Mouse (Mus musculus) neural tube, embryonic 11.5 days (tissue): ENCODE measurements at regions not wholly inside any gene's neighbourhood (a gene's known extent, or its start where the extent isn't known, plus 50 kb on each side); places are given as distances from the start of the nearest gene placed in this dataset.

ENCODE experiments used
- ATAC-seq: fragments of 200-750 bp; cut with Nextera tagmentation; 2 replicates; pipeline ENCODE4 v1.8.0; 2017; ENCODE audit warnings: moderate number of reproducible peaks, mild to moderate bottlenecking, moderate TSS enrichment, moderate library complexity; ENCODE audit not compliant: insufficient read depth, low FRiP score, low TSS enrichment
- DNase-seq: peaks from one replicate; pipeline ENCODE4 v3.0.0-alpha.2; 2015; ENCODE audit warnings: low spot score
- H3K27ac ChIP-seq: fragments of 300-500 bp; sonication (generic); 2 replicates; pipeline ENCODE4 v1.5.1; 2014; ENCODE audit warnings: low read depth, mild to moderate bottlenecking, low read length
- H3K27me3 ChIP-seq: fragments of 300-500 bp; sonication (generic); 2 replicates; pipeline ENCODE4 v1.6.1; 2014; ENCODE audit warnings: mild to moderate bottlenecking, low read length, mixed read lengths; ENCODE audit not compliant: control insufficient read depth, insufficient read depth
- H3K36me3 ChIP-seq: fragments of 300-500 bp; sonication (generic); 2 replicates; pipeline ENCODE4 v1.6.1; 2014; ENCODE audit warnings: mild to moderate bottlenecking, low read length, moderate library complexity, mixed read lengths; ENCODE audit not compliant: control insufficient read depth, insufficient read depth
- H3K4me1 ChIP-seq: fragments of 300-500 bp; sonication (generic); 2 replicates; pipeline ENCODE4 v1.6.1; 2014; ENCODE audit warnings: low read length, mixed read lengths; ENCODE audit not compliant: control insufficient read depth, insufficient read depth
- H3K4me2 ChIP-seq: fragments of 300-500 bp; sonication (generic); 2 replicates; pipeline ENCODE4 v1.6.1; 2014; ENCODE audit warnings: low read depth, mild to moderate bottlenecking, moderate library complexity
- H3K4me3 ChIP-seq: fragments of 300-500 bp; sonication (generic); 2 replicates; pipeline ENCODE4 v1.5.1; 2014; ENCODE audit warnings: low read depth, low read length
- H3K9ac ChIP-seq: fragments of 300-500 bp; sonication (generic); 2 replicates; pipeline ENCODE4 v1.6.1; 2014; ENCODE audit warnings: mild to moderate bottlenecking, low read length
- H3K9me3 ChIP-seq: fragments of 300-500 bp; sonication (generic); 2 replicates; pipeline ENCODE4 v1.6.1; 2016; ENCODE audit warnings: low read length; ENCODE audit not compliant: control insufficient read depth
- WGBS: fragments of 180-500 bp; shearing (Covaris S2); extraction: QIAGEN DNeasy Blood & Tissue Kit; methylation state at CpG from one replicate; pipeline ENCODE4 v1.1.7; 2014; 5-methylcytosine and 5-hydroxymethylcytosine counted together

DNA sequence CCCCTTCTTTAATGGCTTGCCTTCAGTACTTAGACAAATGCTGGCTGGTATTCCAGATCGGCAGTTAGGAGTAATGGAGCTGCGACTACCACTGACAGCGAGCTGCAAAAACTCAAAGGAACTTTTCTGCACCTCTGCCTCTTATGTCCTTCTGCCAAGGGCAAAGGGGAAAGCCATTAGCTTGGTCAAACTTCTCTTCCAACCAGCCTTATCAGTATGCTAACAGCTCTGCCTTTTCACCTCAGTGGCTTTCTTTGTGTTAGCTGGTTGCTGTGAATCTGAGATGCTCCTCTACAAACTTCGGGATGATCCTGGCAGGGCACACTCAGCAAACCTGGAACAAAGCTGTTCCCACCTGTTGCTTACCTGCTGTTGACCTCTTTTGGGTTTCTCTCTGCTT is 89.4 kb upstream of the Hs6st1 start:
- Histone ChIP-seq H3K9me3 (no peaks in the 10 kb centered on the region), H3K36me3 (no peaks in the 10 kb centered on the region), H3K4me2 (no peak overlapping the region), H3K9ac (no peak overlapping the region), H3K4me3 (no peak overlapping the region), H3K4me1 (no peaks in the 10 kb centered on the region), H3K27ac (no peak overlapping the region), H3K27me3 (no peaks in the 10 kb centered on the region)
- 78% methylated on average over 4 of the region's 4 CpGs for WGBS
- no peak for ATAC-seq
- no peak for DNase-seq

DNA sequence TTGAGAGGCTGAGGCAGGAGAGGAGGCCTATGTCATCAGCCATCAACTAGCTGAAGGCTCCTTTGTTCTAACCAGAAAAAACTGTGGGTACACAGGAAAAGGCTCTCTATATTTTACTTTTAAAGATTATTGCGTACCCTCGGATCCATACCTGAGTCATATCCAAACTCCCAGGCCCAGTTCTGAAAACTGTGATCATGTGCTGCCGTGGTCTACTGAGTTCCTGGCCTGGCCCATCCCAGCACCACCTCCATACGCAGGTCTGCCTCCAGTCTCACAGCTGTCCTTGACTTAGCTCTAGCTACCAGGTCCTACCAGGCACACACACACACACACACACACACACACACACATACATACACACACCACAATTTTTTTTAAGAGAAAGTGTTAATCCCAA is 87.0 kb upstream of the Hs6st1 start:
- Histone ChIP-seq H3K27me3 (no peaks in the 10 kb centered on the region), H3K4me3 (no peak overlapping the region), H3K36me3 (no peaks in the 10 kb centered on the region), H3K27ac (no peak overlapping the region), H3K9ac (no peak overlapping the region), H3K4me1 (no peaks in the 10 kb centered on the region), H3K4me2 (no peak overlapping the region), H3K9me3 (no peaks in the 10 kb centered on the region)
- DNase-seq: no peak
- 91% methylated on average over 4 of the region's 4 CpGs for WGBS
- ATAC-seq: no peak

DNA sequence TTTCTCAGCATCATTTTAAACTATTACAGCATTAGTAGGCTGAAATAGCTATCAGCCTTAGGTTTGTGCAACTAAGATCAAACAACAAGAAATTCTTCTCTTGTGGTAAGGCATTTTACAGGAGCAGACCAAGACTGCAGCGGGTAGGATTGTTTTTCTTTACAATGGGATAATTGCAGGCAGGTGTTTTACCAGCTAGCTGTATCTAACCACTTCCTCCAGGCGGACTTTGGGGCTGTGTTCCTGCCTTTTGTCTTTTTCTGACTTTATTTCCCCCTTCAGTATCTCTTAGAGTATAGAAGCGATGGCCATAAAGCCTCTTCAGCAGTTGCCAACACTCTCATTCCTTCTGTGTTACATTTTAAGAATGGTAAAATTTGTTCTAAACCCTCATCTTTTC is 84.8 kb upstream of the Hs6st1 start:
- WGBS: 45% methylated on average over 3 of the region's 3 CpGs
- no peak for ATAC-seq

GRCm38 (mm10) chr1:35985318-35985717 is 82.9 kb upstream of the Hs6st1 start:
- no peak overlapping the region for H3K4me3 ChIP-seq
- H3K9ac ChIP-seq: no peak overlapping the region
- no peak overlapping the region for H3K27ac ChIP-seq
- H3K27me3 ChIP-seq: no peaks in the 10 kb centered on the region
- 0 out of 2 replicates have a peak, but pooled peaks cover 2% of the 10 kb centered on the region for H3K9me3 ChIP-seq
- 91% methylated on average over 6 of the region's 6 CpGs for WGBS
- DNase-seq (no peak), ATAC-seq (no peak)
- H3K4me2 ChIP-seq: no peak overlapping the region
- no peaks in the 10 kb centered on the region for H3K4me1 ChIP-seq
- H3K36me3 ChIP-seq: no peaks in the 10 kb centered on the region

More for the DNA sequence above, 84.8 kb upstream of the Hs6st1 start:
- Histone ChIP-seq H3K9me3 (no peaks in the 10 kb centered on the region), H3K27me3 (no peaks in the 10 kb centered on the region), H3K27ac (no peak overlapping the region), H3K9ac (no peak overlapping the region), H3K4me1 (no peaks in the 10 kb centered on the region), H3K4me3 (no peak overlapping the region), H3K36me3 (no peaks in the 10 kb centered on the region), H3K4me2 (no peak overlapping the region)
- no peak for DNase-seq

GRCm38 (mm10) chr1:35986666-35987065 is 81.5 kb upstream of the Hs6st1 start:
- no peaks in the 10 kb centered on the region for H3K27me3 ChIP-seq
- ATAC-seq (no peak), DNase-seq (no peak)
- H3K27ac ChIP-seq: no peak overlapping the region
- 92% methylated on average over 8 of the region's 8 CpGs for WGBS
- 0 out of 2 replicates have a peak, but pooled peaks cover 2% of the 10 kb centered on the region for H3K9me3 ChIP-seq
- H3K4me1 ChIP-seq: no peaks in the 10 kb centered on the region
- H3K36me3 ChIP-seq: no peaks in the 10 kb centered on the region
- H3K4me2 ChIP-seq: no peak overlapping the region
- no peak overlapping the region for H3K9ac ChIP-seq
- no peak overlapping the region for H3K4me3 ChIP-seq

DNA sequence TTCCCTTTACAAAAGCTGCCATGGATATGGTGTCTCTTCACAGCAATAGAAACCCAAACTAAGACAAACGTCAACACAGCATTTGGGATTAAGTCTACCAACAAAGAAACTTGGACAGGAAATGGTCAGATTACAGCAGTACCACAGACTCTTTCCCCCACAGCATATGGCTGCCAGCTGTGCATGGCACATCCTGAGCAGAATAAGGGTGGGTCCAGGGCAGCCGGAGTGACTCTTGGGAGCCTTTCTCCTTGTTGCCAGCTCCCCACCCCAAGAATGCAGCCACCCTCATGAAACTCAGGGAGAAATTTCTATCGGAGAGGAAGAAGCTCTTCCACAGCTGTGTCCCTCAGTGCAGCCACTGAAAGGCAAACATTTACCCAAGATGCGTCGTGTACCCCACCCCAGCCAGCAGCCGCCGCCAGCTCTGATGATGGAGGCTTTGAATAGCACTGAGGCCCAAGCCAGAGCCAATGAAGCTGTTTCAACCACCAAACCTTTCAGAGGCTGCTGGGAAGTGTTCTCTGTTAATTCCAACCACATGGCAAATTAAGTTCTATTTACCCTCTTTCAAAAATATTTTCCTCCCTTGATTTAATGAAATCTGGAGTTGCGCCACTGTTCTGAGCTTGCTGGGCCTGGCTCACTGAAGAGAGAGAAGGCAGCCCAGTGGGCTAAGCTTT is 75.8 kb upstream of the Hs6st1 start:
- Histone ChIP-seq H3K27me3 (no peaks in the 10 kb centered on the region), H3K4me3 (no peak overlapping the region), H3K4me1 (no peaks in the 10 kb centered on the region), H3K9me3 (0 out of 2 replicates have a peak, but pooled peaks cover 2% of the 10 kb centered on the region), H3K4me2 (no peak overlapping the region), H3K27ac (no peak overlapping the region), H3K36me3 (no peaks in the 10 kb centered on the region), H3K9ac (no peak overlapping the region)
- ATAC-seq (no peak), DNase-seq (no peak)
- 81% methylated on average over 8 of the region's 8 CpGs for WGBS

DNA sequence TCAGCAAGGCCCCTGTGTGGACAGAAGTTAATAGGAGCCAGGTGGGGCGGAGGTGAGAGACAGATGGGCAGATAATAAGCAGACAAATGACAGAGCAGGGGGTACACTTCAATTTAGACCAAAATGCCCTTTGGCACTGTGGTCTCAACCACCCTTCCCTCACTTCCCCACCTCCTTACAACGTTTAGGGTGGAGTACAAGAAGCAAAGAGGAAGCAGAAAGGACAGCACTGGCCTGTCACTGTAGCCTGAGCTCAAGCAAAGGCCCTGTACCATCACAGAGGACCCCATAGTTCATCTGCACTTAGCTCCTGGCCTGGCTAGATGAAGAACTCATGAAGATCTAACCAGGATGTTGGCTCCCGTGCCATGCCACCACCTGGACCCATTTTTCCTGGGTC is 75.3 kb upstream of the Hs6st1 start:
- Histone ChIP-seq H3K27me3 (no peaks in the 10 kb centered on the region), H3K4me1 (no peaks in the 10 kb centered on the region), H3K27ac (no peak overlapping the region), H3K4me3 (no peak overlapping the region), H3K9ac (no peak overlapping the region), H3K4me2 (no peak overlapping the region), H3K36me3 (no peaks in the 10 kb centered on the region), H3K9me3 (0 out of 2 replicates have a peak, but pooled peaks cover 2% of the 10 kb centered on the region)
- no peak for DNase-seq
- WGBS: 74% methylated on average over 3 of the region's 3 CpGs
- no peak for ATAC-seq

DNA sequence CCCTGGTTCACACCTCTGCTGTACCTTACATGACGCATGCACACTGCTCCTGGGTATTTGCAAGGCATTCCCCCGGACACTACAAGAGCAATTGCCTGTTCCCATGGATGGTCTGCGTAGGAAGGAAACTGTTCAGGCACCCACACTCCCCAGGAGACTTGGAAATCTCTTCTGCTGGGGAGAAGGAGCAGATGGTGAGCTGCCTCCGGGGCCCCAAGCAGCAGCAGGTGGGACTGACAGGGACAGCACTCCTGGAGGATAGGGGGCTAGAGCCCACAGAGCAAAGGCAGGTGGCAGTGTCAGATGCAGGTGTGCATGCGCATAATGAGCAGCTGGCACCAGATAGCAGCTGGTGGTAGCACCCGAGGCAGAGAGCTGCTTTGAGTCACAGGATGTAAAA is 72.5 kb upstream of the Hs6st1 start:
- H3K4me1 ChIP-seq: no peaks in the 10 kb centered on the region
- 79% methylated on average over 6 of the region's 6 CpGs for WGBS
- no peaks in the 10 kb centered on the region for H3K36me3 ChIP-seq
- H3K27me3 ChIP-seq: no peaks in the 10 kb centered on the region
- H3K9ac ChIP-seq: no peak overlapping the region
- ATAC-seq: no peak
- H3K27ac ChIP-seq: no peak overlapping the region
- no peak overlapping the region for H3K4me2 ChIP-seq
- H3K9me3 ChIP-seq: no peaks in the 10 kb centered on the region
- H3K4me3 ChIP-seq: no peak overlapping the region
- no peak for DNase-seq

DNA sequence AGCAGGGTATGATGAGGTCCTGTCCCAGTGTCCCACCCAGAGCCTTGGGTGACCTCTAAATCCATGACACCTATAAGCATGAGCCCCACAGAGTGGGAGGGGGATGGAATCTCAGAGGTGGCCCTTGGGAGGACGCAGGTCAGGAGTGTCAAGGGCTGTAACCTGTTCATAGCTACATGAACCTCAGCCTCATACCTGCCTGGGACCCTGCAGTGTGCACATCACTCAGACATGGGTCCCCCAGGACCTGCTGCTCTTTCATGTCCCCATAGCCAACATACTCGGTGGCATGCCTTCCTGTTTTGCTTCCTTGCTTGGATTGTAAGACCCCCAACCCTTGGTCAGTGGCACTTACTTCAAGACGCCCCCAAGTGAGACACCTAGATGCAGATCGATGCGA is 66.9 kb upstream of the Hs6st1 start:
- DNase-seq (no peak), ATAC-seq (no peak)
- Histone ChIP-seq H3K9ac (no peak overlapping the region), H3K27ac (no peak overlapping the region), H3K36me3 (no peaks in the 10 kb centered on the region), H3K4me2 (no peak overlapping the region), H3K27me3 (no peaks in the 10 kb centered on the region), H3K4me3 (no peak overlapping the region), H3K4me1 (peaks cover 12% of the 10 kb centered on the region), H3K9me3 (no peaks in the 10 kb centered on the region)
- 92% methylated on average over 5 of the region's 5 CpGs for WGBS
